Mouse (Mus musculus): ENCODE data around the gene 2700049A03Rik. TPM values are rescaled to one million over a fixed set of nuclear protein-coding genes. Genes with fewer than 3 reads are reported as not detected.
A peak's percentile ranks its signal among the peaks of the same experiment; 100 is the strongest.

Gene 2700049A03Rik
- total RNA-seq, 2 experiments from 2014 or later: 9.1 to 9.3 TPM

- peak; percentile 48 to 67 for DNase-seq
Measured at GRCm38 (mm10) chr12:71183736-71184135, 47.1 kb downstream of the 2700049A03Rik start.

GRCm38 (mm10) chr12:71184396-71184795 lies 47.7 kb downstream of the 2700049A03Rik start:
- no peak for DNase-seq

- no peak for DNase-seq
Measured at GRCm38 (mm10) chr12:71192705-71193104, 56.1 kb downstream of the 2700049A03Rik start.

- DNase-seq: peak in 1 of 2 experiments; percentile 24
Measured at GRCm38 (mm10) chr12:71197671-71198070, 61.0 kb downstream of the 2700049A03Rik start.

- no peak for DNase-seq
Measured at GRCm38 (mm10) chr12:71201753-71202152, 65.1 kb downstream of the 2700049A03Rik start.

- peak; percentile 13 for DNase-seq
Measured at GRCm38 (mm10) chr12:71204303-71204702, 67.7 kb downstream of the 2700049A03Rik start.

GRCm38 (mm10) chr12:71217191-71217590 lies 80.5 kb downstream of the 2700049A03Rik start:
- no peak for DNase-seq

- peak; percentile 70 to 73 for DNase-seq
Measured at GRCm38 (mm10) chr12:71217866-71218522, 81.3 kb downstream of the 2700049A03Rik start.

- DNase-seq: peak; percentile 78 to 82
Measured at GRCm38 (mm10) chr12:71222761-71223160, 86.1 kb downstream of the 2700049A03Rik start.

- peak; percentile 5 to 18 for DNase-seq
Measured at GRCm38 (mm10) chr12:71227769-71228168, 91.1 kb downstream of the 2700049A03Rik start.

- DNase-seq: no peak
Measured at GRCm38 (mm10) chr12:71228925-71229649, 92.4 kb downstream of the 2700049A03Rik start.

- DNase-seq: no peak
Measured at GRCm38 (mm10) chr12:71231561-71231960, 94.9 kb downstream of the 2700049A03Rik start.

- no peak for DNase-seq
Measured at GRCm38 (mm10) chr12:71233426-71233825, 96.8 kb downstream of the 2700049A03Rik start.

GRCm38 (mm10) chr12:71237074-71237473 lies 100.4 kb downstream of the 2700049A03Rik start:
- no peak for DNase-seq

- DNase-seq: no peak
Measured at GRCm38 (mm10) chr12:71242791-71243190, 106.1 kb downstream of the 2700049A03Rik start.

GRCm38 (mm10) chr12:71244766-71245390 lies 108.2 kb downstream of the 2700049A03Rik start:
- no peak for DNase-seq

GRCm38 (mm10) chr12:71247191-71247590 lies 110.5 kb downstream of the 2700049A03Rik start:
- no peak for DNase-seq

- no peak for DNase-seq
Measured at GRCm38 (mm10) chr12:71249348-71249747, 112.7 kb downstream of the 2700049A03Rik start.

GRCm38 (mm10) chr12:71252509-71253167 lies 116.0 kb downstream of the 2700049A03Rik start:
- peak; percentile 72 to 79 for DNase-seq

GRCm38 (mm10) chr12:71254779-71255178 lies 118.1 kb downstream of the 2700049A03Rik start:
- DNase-seq: no peak

- peak; percentile 15 to 19 for DNase-seq
Measured at GRCm38 (mm10) chr12:71258196-71258920, 121.7 kb downstream of the 2700049A03Rik start.

- no peak for DNase-seq
Measured at GRCm38 (mm10) chr12:71264211-71264610, 127.6 kb downstream of the 2700049A03Rik start.

All from adrenal gland, postnatal 36 days (tissue).